Mouse (Mus musculus): ENCODE data around the gene BC051665. TPM values are rescaled to one million over a fixed set of nuclear protein-coding genes. Genes with fewer than 3 reads are reported as not detected.

BC051665 gene
- total RNA-seq, 2 experiments from 2014 or later = not detected

DNA sequence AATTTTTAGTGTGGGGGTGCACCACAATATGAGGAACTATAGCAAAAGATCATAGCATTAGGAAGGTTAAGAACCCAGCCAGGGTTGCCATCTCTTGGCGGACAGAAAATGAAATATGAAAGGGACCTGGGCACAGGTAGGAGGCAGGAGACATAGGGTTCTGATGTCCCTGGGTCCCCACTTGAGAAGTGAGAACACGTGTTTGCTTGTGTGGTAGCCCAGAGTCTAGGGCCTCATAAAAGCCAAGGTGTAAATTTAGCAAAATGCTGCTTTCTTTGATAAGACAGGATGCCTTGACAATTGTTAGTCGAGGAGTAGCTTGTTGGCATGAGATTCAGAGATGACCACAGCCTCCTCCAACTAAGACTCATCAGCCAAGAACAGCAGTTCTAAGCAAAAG is 41.4 kb downstream of the BC051665 start:
- no peak for ATAC-seq (replicated peaks; ENCODE audit: poor library complexity, severe bottlenecking)

DNA sequence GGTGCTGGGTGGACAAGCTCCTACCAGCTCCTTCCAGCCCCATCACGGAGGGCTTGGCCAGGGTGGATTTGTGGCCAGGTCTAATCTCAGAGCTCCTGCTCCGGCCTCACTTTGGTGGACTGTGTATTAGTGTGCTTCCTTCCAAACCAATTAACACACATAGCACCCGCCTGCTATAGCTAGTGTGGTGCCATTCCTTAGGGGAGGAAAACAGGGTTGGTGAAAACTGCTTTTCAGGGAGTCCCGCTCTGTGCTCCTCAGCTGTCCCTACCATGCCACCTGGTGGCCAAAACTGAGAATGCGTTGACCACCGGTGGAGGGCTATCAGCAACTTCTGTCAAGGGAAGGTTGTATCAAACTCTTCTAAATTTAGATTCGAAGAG is 42.1 kb downstream of the BC051665 start:
- peak; percentile 72 for ATAC-seq (replicated peaks; ENCODE audit: poor library complexity, severe bottlenecking)

DNA sequence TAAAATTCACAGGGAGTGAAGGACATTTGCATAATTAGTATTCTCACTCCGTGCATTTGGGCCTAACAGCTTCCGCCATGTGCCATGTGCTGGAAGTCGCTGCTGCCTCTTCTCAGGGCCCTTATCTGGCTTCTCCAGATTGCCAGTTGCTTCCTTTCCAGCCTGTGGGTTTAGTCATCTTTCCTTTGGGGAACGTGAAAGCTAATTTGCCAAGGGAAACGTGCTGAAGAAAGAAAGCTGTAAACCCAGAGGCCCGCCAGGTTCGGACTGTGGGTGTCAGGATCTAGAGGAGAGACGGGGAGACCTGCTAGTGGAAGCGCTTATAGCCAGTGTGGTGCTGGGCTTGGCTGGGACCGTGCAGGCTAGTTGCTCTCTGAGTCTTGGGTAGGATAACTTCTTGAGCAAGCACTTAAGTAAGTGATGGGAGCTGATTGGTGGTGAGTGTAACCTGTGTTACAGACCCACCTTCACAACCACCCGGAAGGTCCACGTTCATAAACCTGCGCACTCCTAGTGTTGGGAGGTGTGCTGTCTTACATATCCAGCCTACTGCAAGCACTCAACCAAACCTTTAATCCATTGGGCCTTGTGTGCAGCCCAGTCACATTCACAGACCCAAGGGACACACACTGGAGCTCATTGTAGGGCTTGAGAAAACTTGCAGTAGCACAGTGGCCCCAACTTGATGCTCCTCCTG is 42.6 kb downstream of the BC051665 start:
- peak; percentile 26; the same call in 1 of the 2 replicates for ATAC-seq (replicated peaks; ENCODE audit: poor library complexity, severe bottlenecking)

DNA sequence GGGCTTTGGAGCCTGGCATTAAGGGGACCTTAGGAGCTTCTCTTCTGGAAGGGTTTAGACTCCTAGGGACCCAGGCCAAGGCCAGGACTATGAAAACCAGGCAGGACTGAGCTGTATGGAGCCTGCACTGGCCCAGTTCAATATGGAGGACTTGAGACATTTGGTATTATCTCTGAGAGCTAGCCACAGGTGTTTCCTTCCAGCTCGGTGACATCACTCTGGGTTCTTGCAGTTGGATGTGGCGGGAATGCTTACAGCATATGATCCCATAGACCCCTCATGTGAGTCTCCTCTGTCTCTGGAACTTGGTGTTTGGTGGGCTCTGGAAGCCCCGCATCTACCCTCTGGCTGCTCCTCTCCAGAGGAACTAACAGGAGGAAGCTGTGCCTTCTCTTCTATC is 43.6 kb downstream of the BC051665 start:
- ATAC-seq (replicated peaks; ENCODE audit: poor library complexity, severe bottlenecking) = no peak

DNA sequence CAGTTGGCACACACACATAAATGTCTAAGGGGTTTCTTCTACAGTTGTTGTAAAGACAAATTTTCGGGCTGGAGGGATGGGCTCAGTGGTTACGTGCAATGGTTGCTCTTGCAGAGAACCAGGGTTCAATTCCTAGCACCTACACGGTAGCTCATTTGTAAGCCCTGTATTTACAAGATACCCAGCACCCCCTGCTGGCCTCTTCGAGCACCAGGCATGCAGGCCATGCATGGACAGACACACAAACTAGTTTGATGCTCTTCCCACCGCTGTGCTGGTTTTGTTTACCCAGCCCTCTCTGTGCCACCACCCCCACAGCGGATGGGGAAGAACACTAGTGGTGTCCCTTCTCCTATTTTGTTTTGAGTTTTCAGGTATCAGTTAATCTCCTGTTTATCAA is 45.9 kb downstream of the BC051665 start:
- ATAC-seq (replicated peaks; ENCODE audit: poor library complexity, severe bottlenecking) = no peak

DNA sequence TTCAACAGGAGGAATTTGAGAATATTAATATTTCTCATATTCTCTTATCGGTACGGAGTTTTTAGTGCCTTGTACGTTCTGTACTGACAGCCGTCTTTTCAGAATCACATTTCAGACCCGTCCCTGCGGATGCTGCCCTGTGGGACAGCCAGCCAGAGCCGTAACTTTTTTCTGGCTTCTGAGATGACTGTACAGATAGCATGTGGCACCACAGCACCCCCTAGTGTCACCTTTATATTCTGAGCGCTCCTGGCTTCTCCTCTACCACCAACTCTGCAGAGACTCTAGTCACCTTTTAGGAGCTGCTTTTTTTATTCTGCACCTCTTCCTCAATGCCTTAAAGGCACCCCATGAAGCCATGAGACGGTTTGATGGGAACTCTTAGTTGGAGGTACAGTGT is 47.7 kb downstream of the BC051665 start:
- ATAC-seq (replicated peaks; ENCODE audit: poor library complexity, severe bottlenecking) = peak; percentile 74

DNA sequence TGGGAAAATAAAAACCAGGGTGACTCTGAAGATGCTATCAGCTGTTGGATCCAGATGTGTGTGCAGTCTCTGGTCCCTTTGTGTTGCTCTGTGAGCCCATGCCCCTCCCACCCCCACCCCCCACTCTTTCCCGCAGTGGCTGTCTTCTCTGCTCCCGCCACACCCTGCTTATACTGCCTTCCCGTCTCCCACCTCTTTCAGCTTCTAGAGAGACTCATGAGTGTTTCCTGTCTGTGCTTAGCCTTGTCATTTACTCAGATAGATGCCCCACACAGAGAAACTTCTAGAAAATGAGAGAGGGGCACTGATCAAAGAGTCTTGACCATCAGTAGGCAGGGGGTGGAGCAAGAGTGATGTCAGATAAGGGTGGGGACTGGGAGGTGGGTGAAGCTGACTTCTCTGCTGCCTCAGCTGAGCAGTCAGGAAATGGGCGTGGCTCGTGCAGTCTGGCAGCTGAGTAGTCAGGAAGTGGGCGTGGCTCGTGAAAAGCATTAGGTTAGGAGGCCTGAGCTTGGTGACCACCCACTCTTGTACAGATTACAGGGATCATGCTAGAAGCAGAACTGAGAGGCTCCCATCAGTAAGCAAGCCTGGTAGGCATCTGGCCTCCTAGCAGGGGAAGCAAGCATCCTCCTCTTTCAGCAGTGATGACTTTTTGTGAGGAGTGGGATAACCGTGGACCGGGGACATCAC is 48.4 kb downstream of the BC051665 start:
- ATAC-seq (replicated peaks; ENCODE audit: poor library complexity, severe bottlenecking) = peak; percentile 88

DNA sequence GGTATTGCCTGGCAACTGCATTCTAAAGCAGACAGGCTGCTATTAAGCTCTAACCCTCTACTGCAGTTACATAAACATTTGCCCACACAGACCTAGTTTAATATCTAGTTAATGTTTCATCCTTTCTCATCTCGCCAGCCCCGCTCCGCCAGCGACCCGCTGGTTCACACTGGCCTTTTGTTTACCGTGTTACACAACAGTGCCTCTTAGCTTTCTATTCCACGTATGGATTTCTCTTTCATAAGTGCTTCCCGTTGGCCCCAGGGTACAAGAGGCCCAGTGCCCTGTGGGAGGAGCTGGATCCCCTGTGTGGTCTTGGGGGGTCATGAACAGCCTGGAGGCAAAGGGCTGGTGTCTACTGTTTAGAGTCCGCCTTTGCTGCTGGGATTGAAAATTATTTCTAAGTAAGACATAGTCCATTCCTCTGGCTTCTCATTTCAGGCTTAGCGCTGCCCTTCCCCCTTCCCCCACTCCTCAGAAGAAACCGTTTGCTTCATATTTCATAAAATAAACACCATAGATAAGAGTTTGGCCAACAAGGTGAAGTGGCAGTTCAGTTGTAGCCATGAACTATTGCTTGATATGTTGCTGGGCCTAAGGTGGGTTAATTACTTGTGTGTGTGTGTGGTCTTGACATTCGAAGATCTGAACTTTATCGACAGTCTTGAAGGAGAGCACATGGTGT is 49.6 kb downstream of the BC051665 start:
- ATAC-seq (replicated peaks; ENCODE audit: poor library complexity, severe bottlenecking) = peak; percentile 30

DNA sequence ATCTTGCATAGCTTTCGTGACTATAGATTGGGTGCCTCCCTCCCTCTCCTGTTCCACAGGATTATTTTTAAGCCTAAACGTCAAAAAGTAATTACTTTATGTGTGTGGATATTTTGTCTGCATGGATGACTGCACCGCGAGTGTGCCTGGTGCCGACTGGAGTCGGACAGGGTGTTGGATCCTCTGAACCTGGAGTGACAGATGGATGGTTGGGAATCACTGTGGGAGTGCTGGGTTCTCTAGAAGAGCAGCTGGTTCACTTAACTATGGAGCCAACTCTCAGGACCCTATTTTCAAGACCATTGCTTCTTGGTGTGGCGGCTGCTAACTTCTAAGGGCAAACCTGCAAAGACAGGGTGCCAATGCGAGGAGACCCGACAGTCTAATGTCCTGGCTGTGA is 50.9 kb downstream of the BC051665 start:
- no peak for ATAC-seq (replicated peaks; ENCODE audit: poor library complexity, severe bottlenecking)

Other genes with a start within 250 kb of the BC051665 start
- gene Dapk1, start 184.4 kb downstream of the BC051665 start, total RNA-seq (2014; fragmentation: Nextera tagmentation) = 5.9 and 6.6 TPM in 2 replicates
- 1.8 and 1.9 TPM in 2 replicates for gene Dapk1, start 184.4 kb downstream of the BC051665 start, total RNA-seq (2017)
- gene Ctsll3, start 16.5 kb upstream of the BC051665 start, total RNA-seq (2014; fragmentation: Nextera tagmentation) = not detected in 2 replicates
- gene Ctsll3, start 16.5 kb upstream of the BC051665 start, total RNA-seq (2017) = not detected in 2 replicates
- gene 4930486L24Rik, start 78.1 kb upstream of the BC051665 start, total RNA-seq (2014; fragmentation: Nextera tagmentation) = 0.73 TPM in 1 of 2 replicates, not detected in the other
- gene 4930486L24Rik, start 78.1 kb upstream of the BC051665 start, total RNA-seq (2017) = not detected in 2 replicates
- gene Gm49392, start 110.5 kb upstream of the BC051665 start, total RNA-seq (2014; fragmentation: Nextera tagmentation) = not detected in 2 replicates
- 1.3 TPM in 1 of 2 replicates, not detected in the other for gene Gm49392, start 110.5 kb upstream of the BC051665 start, total RNA-seq (2017)
- 5.3 TPM in 1 of 2 replicates, not detected in the other for gene Ctla2b, start 111.1 kb upstream of the BC051665 start, total RNA-seq (2014; fragmentation: Nextera tagmentation)
- gene Ctla2b, start 111.1 kb upstream of the BC051665 start, total RNA-seq (2017) = 5.5 and 9.2 TPM in 2 replicates
- not detected in 2 replicates for gene Tpbpb, start 118.5 kb upstream of the BC051665 start, total RNA-seq (2014; fragmentation: Nextera tagmentation)
- gene Tpbpb, start 118.5 kb upstream of the BC051665 start, total RNA-seq (2017) = not detected in 2 replicates
- gene Gm49393, start 149.2 kb upstream of the BC051665 start, total RNA-seq (2014; fragmentation: Nextera tagmentation) = not detected in 2 replicates
- gene Gm49393, start 149.2 kb upstream of the BC051665 start, total RNA-seq (2017) = 0.69 TPM in 1 of 2 replicates, not detected in the other
- gene Gm49391, start 150.2 kb upstream of the BC051665 start, total RNA-seq (2014; fragmentation: Nextera tagmentation) = not detected in 2 replicates
- 4.5 TPM in 1 of 2 replicates, not detected in the other for gene Gm49391, start 150.2 kb upstream of the BC051665 start, total RNA-seq (2017)
- 11.0 and 14.0 TPM in 2 replicates for gene Ctla2a, start 150.3 kb upstream of the BC051665 start, total RNA-seq (2014; fragmentation: Nextera tagmentation)
- 14.9 and 24.9 TPM in 2 replicates for gene Ctla2a, start 150.3 kb upstream of the BC051665 start, total RNA-seq (2017)
- gene Tpbpa, start 155.6 kb upstream of the BC051665 start, total RNA-seq (2014; fragmentation: Nextera tagmentation) = not detected in 2 replicates
- gene Tpbpa, start 155.6 kb upstream of the BC051665 start, total RNA-seq (2017) = not detected in 2 replicates
- not detected in 2 replicates for gene Ctsj, start 219.6 kb upstream of the BC051665 start, total RNA-seq (2014; fragmentation: Nextera tagmentation)
- gene Ctsj, start 219.6 kb upstream of the BC051665 start, total RNA-seq (2017) = not detected in 2 replicates